Mouse (Mus musculus): ENCODE data around the gene Ascl1.

GRCm38 (mm10) chr10:87497056-87497455 is 3.6 kb upstream of the Ascl1 start:
- TF ChIP-seq CTCF (IDR thresholded peaks at IDR 0.05; ENCODE audit: extremely low read depth, insufficient read depth, insufficient read length, insufficient replicate concordance) (no peak), POLR2A (IDR thresholded peaks at IDR 0.05; ENCODE audit: low read depth, low read length) (no peak)

All from spleen, adult 2 months (tissue).